Mouse (Mus musculus): Measurements from ENCODE around the gene Cpt1c. TPM values are rescaled to one million over a fixed set of nuclear protein-coding genes. Genes with fewer than 3 reads are reported as not detected.

Gene Cpt1c
- total RNA-seq, 2 experiments from 2014 or later = 9.3 to 12.8 TPM

DNA sequence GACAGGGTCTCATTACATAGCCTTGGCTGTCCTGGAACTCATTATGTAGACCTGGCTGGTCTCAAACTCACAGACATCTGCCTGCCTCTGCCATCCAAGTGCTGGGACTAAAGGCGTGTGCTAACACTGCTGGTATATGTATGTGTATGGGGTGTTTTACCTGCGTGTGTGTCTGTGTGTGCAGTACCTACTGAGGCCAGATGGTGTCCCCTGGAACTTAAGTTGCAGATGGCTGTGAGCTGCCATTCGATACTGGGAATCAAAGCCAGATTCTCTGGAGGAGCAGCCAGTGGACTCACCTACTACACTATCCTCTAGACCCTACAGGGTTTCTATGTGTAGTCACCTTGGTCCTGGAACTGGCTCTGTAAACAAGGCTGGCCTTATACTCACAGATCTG is 49.2 kb downstream of the Cpt1c start:
- DNase-seq (ENCODE audit: low spot score in 2 of 2) = no peak

GRCm38 (mm10) chr7:44922530-44922929 is 52.1 kb downstream of the Cpt1c start:
- no peak for DNase-seq (ENCODE audit: low spot score in 2 of 2)

GRCm38 (mm10) chr7:44919127-44919526 is 55.5 kb downstream of the Cpt1c start:
- no peak for DNase-seq (ENCODE audit: low spot score in 2 of 2)

- DNase-seq (ENCODE audit: low spot score in 2 of 2) = no peak
Observed at GRCm38 (mm10) chr7:44918219-44918618, 56.4 kb downstream of the Cpt1c start.

GRCm38 (mm10) chr7:44916881-44917280 is 57.8 kb downstream of the Cpt1c start:
- no peak for DNase-seq (ENCODE audit: low spot score in 2 of 2)

DNA sequence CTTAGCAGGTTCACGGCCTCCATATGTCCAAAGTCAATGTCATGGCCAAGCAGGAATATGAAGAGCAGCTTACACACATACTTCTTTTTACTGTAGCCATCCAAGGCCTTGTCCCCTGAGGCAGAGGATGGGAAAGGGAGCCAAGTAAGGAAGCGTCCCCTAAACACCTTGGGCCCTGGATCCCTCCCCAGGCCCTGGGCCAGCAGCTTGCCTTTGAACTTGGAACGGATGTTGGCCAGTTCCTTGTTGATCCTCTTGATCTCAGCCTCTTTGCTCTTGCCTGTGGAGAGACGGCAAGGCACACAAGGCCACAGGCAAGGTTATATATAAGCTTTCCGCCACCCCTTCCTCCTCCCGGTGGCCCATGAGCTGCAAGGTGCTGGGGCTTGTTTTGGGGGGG is 58.5 kb downstream of the Cpt1c start:
- no peak for DNase-seq (ENCODE audit: low spot score in 2 of 2)

DNA sequence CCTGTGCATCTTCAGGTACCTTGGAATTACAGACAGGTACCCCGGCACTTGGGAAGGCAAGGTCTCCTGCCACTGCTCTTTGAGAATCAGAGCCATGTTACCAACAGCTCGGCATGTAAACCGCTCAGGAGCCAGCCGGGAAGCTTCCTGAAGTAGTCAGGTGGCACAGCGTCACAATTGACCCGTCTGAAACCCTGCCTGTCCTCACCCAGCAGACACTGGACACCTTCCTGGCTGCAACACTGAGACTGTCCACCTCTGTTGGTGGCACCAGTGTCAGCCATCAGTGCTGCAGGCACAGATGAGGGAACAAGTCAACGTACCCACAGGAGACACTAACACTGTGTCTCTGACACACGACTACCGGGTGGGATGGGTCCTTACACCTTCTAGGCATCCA is 59.3 kb downstream of the Cpt1c start:
- no peak for DNase-seq (ENCODE audit: low spot score in 2 of 2)

GRCm38 (mm10) chr7:44914396-44914795 is 60.3 kb downstream of the Cpt1c start:
- no peak for DNase-seq (ENCODE audit: low spot score in 2 of 2)

Small RNA genes within 50 kb of the gene (microRNA-seq; reads per million reads assigned to microRNA genes)
- 0.61 to 1.4 reads per million in 2 experiments for gene Mir7054 (ENCODE audit: borderline number of aligned reads in 2 of 2)

Other genes with a start within 250 kb of the Cpt1c start
- gene Vrk3, start 226.4 kb downstream of the Cpt1c start, total RNA-seq (2021) = 10 to 100 TPM; 40.4 to 42.1 TPM
- under 1 TPM; 0.30 to 0.51 TPM for gene Zfp473, start 223.8 kb downstream of the Cpt1c start, total RNA-seq (2021)
- gene Nup62, start 158.8 kb downstream of the Cpt1c start, total RNA-seq (2021) = 10 to 100 TPM; 48.5 to 52.7 TPM
- gene Il4i1, start 158.5 kb downstream of the Cpt1c start, total RNA-seq (2021) = 1 to 10 TPM; 1.6 to 2.6 TPM
- gene Atf5, start 158.2 kb downstream of the Cpt1c start, total RNA-seq (2021) = 100 to 1,000 TPM; 136 to 217 TPM
- gene Akt1s1, start 125.9 kb downstream of the Cpt1c start, total RNA-seq (2021) = 100 to 1,000 TPM in 1 of 2 experiments, 10 to 100 TPM in 1; 86.3 to 128 TPM
- 10 to 100 TPM; 48.1 to 60.2 TPM for gene Tbc1d17, start 125.8 kb downstream of the Cpt1c start, total RNA-seq (2021)
- gene Pnkp, start 117.7 kb downstream of the Cpt1c start, total RNA-seq (2021) = 10 to 100 TPM; 33.8 to 40.8 TPM
- 100 to 1,000 TPM; 232 to 253 TPM for gene Ptov1, start 105.1 kb downstream of the Cpt1c start, total RNA-seq (2021)
- gene Med25, start 82.1 kb downstream of the Cpt1c start, total RNA-seq (2021) = 10 to 100 TPM; 75.2 to 90.9 TPM
- 10 to 100 TPM; 24.1 to 28.3 TPM for gene Fuz, start 78.8 kb downstream of the Cpt1c start, total RNA-seq (2021)
- gene Ap2a1, start 45.4 kb downstream of the Cpt1c start, total RNA-seq (2021) = 10 to 100 TPM; 81.7 to 97.4 TPM
- gene Tsks, start 31.6 kb downstream of the Cpt1c start, total RNA-seq (2021) = not detected
- gene Prmt1, start 11.7 kb upstream of the Cpt1c start, total RNA-seq (2021) = 100 to 1,000 TPM; 203 to 216 TPM
- gene Irf3, start 22.8 kb upstream of the Cpt1c start, total RNA-seq (2021) = 100 to 1,000 TPM; 128 to 131 TPM
- 10 to 100 TPM; 13.9 to 14.2 TPM for gene Bcl2l12, start 23.9 kb upstream of the Cpt1c start, total RNA-seq (2021)
- gene Scaf1, start 41.5 kb upstream of the Cpt1c start, total RNA-seq (2021) = 10 to 100 TPM; 75.1 to 85.9 TPM
- 100 to 1,000 TPM in 1 of 2 experiments, 10 to 100 TPM in 1; 86.9 to 106 TPM for gene Rras, start 43.1 kb upstream of the Cpt1c start, total RNA-seq (2021)
- gene Prr12, start 78.0 kb upstream of the Cpt1c start, total RNA-seq (2021) = 10 to 100 TPM; 30.8 to 45.3 TPM
- gene Nosip, start 87.6 kb upstream of the Cpt1c start, total RNA-seq (2021) = 10 to 100 TPM; 44.3 to 46.8 TPM
- 10 to 100 TPM; 14.9 to 28.3 TPM for gene Prrg2, start 87.8 kb upstream of the Cpt1c start, total RNA-seq (2021)
- gene Rcn3, start 117.4 kb upstream of the Cpt1c start, total RNA-seq (2021) = 10 to 100 TPM; 32.0 to 36.4 TPM
- 100 to 1,000 TPM; 111 to 137 TPM for gene Fcgrt, start 129.0 kb upstream of the Cpt1c start, total RNA-seq (2021)
- gene Rps11, start 149.6 kb upstream of the Cpt1c start, total RNA-seq (2021) = 1,000 to 10,000 TPM; 1,173 to 1,310 TPM
- gene Rpl13a, start 153.9 kb upstream of the Cpt1c start, total RNA-seq (2021) = 1,000 to 10,000 TPM; 1,445 to 1,619 TPM
- not detected for gene Gm45713, start 161.4 kb upstream of the Cpt1c start, total RNA-seq (2021)
- gene Flt3l, start 161.6 kb upstream of the Cpt1c start, total RNA-seq (2021) = 10 to 100 TPM; 20.6 to 26.8 TPM
- 10 to 100 TPM; 57.3 to 58.6 TPM for gene Pih1d1, start 179.5 kb upstream of the Cpt1c start, total RNA-seq (2021)
- gene Aldh16a1, start 179.7 kb upstream of the Cpt1c start, total RNA-seq (2021) = 10 to 100 TPM; 58.4 to 68.5 TPM
- under 1 TPM; 0.19 to 0.23 TPM for gene Slc17a7, start 189.1 kb upstream of the Cpt1c start, total RNA-seq (2021)
- gene Gfy, start 204.7 kb upstream of the Cpt1c start, total RNA-seq (2021) = not detected
- not detected for gene Pth2, start 206.1 kb upstream of the Cpt1c start, total RNA-seq (2021)
- gene Ccdc155, start 230.0 kb upstream of the Cpt1c start, total RNA-seq (2021) = under 1 TPM in 1 of 2 experiments, not detected in 1; 0.29 TPM
- not detected for gene Dkkl1, start 237.3 kb upstream of the Cpt1c start, total RNA-seq (2021)
- 10 to 100 TPM in 1 of 2 experiments, 1 to 10 TPM in 1; 8.5 to 11.7 TPM for gene Tead2, start 240.9 kb upstream of the Cpt1c start, total RNA-seq (2021)

All from adrenal gland, adult 18-20 months (tissue).